Mouse (Mus musculus) thymus, adult 2 months (tissue): ENCODE data around the gene Irf2bp2. TPM values are rescaled to one million over a fixed set of nuclear protein-coding genes. Genes with fewer than 3 reads are reported as not detected.

Experiments used
- DNase-seq: peaks from one replicate; pipeline ENCODE4 v3.0.0; 2021
- H3K27ac ChIP-seq: fragments of 200-500 bp; 2 replicates; pipeline ENCODE4 v1.5.1; 2012; ENCODE audit warnings: low read length, control low read depth; ENCODE audit not compliant: control insufficient read depth, insufficient read depth
- H3K27me3 ChIP-seq: fragments of 200-500 bp; 2 replicates; pipeline ENCODE4 v1.6.1; 2012; ENCODE audit warnings: mild to moderate bottlenecking, low read length, moderate library complexity, mixed read lengths; ENCODE audit not compliant: control insufficient read depth, insufficient read depth
- H3K36me3 ChIP-seq: fragments of 200-500 bp; 2 replicates; pipeline ENCODE4 v1.6.1; 2012; ENCODE audit warnings: mild to moderate bottlenecking, low read length, moderate library complexity; ENCODE audit not compliant: control insufficient read depth, insufficient read depth
- H3K4me1 ChIP-seq: fragments of 200-500 bp; replicated peaks from 2 replicates; pipeline ENCODE4 v1.6.1; 2012; ENCODE audit warnings: low read length; ENCODE audit not compliant: control insufficient read depth, insufficient read depth
- H3K4me3 ChIP-seq: fragments of 200-500 bp; 2 replicates; pipeline ENCODE4 v1.5.1; 2012; ENCODE audit warnings: mild to moderate bottlenecking, low read length, control low read depth, moderate library complexity; ENCODE audit not compliant: control insufficient read depth, insufficient read depth
- CTCF ChIP-seq: fragments of 200-500 bp; IDR thresholded peaks from 2 replicates; pipeline ENCODE4 v1.5.1; 2012; ENCODE audit warnings: mild to moderate bottlenecking, control low read depth, low read length, moderate library complexity, borderline replicate concordance; ENCODE audit not compliant: control insufficient read depth, poor library complexity, insufficient read depth; ENCODE audit errors: extremely low read depth
- POLR2A ChIP-seq: fragments of 200-500 bp; IDR thresholded peaks from 2 replicates; pipeline ENCODE4 v1.6.1; 2012; ENCODE audit warnings: mild to moderate bottlenecking, low read length, control low read depth, moderate library complexity; ENCODE audit not compliant: control insufficient read depth, poor library complexity, insufficient read depth; ENCODE audit errors: extremely low read depth
- WGBS: fragments of 180-500 bp; shearing (Covaris S2); methylation state at CpG from one replicate; pipeline ENCODE4 v1.1.7; 2018; 5-methylcytosine and 5-hydroxymethylcytosine counted together
- polyA plus RNA-seq: library from polyadenylated mRNA; depleted of rRNA; stranded (reverse); fragments of >200 nt; gene quantifications from 2 replicates; pipeline ENCODE4 v1.2.3, GENCODE M21; 2012

The Irf2bp2 gene
- polyA plus RNA-seq, 1 experiment: 71.7 TPM

DNA sequence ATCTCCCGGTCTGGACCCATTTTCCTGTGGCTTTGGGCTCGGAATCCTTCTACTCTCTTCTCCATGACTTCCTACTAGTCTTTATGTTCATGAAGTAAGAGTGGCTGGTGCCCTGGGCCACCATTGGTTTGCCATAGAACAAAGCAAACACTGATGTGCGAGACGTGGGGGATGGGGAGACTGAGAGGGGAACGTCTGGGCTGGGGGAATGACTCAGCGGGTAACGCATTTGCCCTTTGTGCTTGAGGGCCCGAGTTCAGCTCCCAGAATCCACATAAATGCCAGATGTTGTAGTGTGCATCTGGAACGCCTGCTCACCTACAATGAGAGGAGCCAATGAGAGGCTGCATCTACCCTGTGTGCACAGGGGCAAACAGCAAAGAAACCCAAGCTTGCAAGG lies 36.4 kb downstream of the Irf2bp2 start:
- Histone ChIP-seq H3K4me3 (no peak overlapping the region), H3K27ac (no peak overlapping the region), H3K36me3 (no peaks in the 10 kb centered on the region), H3K4me1 (peaks cover 7% of the 10 kb centered on the region), H3K27me3 (no peaks in the 10 kb centered on the region)
- 56% methylated on average over 9 of the region's 9 CpGs for WGBS
- DNase-seq: no peak
- TF ChIP-seq POLR2A (no peak), CTCF (no peak)

DNA sequence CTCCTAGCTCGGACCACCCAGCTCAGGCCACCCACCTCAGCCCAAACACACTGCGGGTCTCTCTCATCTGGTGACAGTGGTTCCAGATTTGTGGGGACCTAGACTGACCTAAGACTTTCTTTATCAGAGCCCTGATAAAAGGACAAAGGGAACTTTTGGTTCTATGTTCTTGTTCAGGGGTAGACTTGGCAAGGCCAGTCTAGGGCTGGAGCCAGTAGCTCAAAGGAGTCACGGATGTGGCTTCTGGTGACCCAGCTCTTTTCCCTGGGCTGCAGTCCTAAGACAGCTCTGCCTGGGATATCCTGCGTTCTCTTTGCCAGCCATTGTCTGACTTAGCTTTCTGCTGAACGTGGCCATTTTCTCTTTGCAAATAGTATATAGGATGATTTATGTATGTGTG lies 37.1 kb downstream of the Irf2bp2 start:
- TF ChIP-seq POLR2A: no peak
- no peak for TF ChIP-seq CTCF
- DNase-seq: no peak
- no peaks in the 10 kb centered on the region for H3K36me3 ChIP-seq
- H3K4me3 ChIP-seq: no peak overlapping the region
- no peaks in the 10 kb centered on the region for H3K27me3 ChIP-seq
- peaks cover 7% of the 10 kb centered on the region for H3K4me1 ChIP-seq
- no peak overlapping the region for H3K27ac ChIP-seq
- WGBS: 97% methylated on average over 5 of the region's 5 CpGs

GRCm38 (mm10) chr8:126554741-126555140 lies 39.0 kb downstream of the Irf2bp2 start:
- TF ChIP-seq POLR2A (no peak), CTCF (no peak)
- no peak overlapping the region for H3K27ac ChIP-seq

DNA sequence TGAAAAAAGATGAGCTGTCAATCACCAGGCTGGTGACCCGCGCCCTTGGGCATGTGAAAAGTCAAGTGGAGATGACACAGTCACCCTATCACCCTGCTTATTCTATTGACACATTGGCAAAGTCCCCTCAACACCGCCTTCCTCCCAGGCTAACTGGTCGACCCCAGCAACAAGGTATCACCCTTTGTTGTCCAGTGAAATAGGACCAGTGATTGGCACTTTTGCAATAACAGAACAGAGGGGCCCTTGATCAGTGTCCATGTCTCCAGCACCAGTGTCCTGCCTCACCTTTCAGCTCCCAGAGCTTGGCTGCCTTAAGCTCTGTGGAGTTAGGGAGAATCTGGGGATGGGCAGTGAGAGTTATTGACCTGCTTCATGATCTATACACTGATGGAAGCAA lies 41.9 kb downstream of the Irf2bp2 start:
- H3K27me3 ChIP-seq: no peaks in the 10 kb centered on the region
- H3K36me3 ChIP-seq: no peaks in the 10 kb centered on the region
- H3K4me1 ChIP-seq: no peaks in the 10 kb centered on the region
- H3K27ac ChIP-seq: no peak overlapping the region
- TF ChIP-seq POLR2A (no peak), CTCF (no peak)
- 93% methylated on average over 4 of the region's 4 CpGs for whole genome bisulfite sequencing
- no peak for DNase-seq
- H3K4me3 ChIP-seq: no peak overlapping the region

More at GRCm38 (mm10) chr8:126554741-126555140, 39.0 kb downstream of the Irf2bp2 start:
- Histone ChIP-seq H3K4me3 (no peak overlapping the region), H3K27me3 (no peaks in the 10 kb centered on the region), H3K4me1 (peaks cover 7% of the 10 kb centered on the region), H3K36me3 (no peaks in the 10 kb centered on the region)
- DNase-seq: no peak
- WGBS: 82% methylated on average over 4 of the region's 4 CpGs

- H3K4me1 ChIP-seq: no peaks in the 10 kb centered on the region
- no peak overlapping the region for H3K4me3 ChIP-seq
- no peak for DNase-seq
- TF ChIP-seq POLR2A (no peak), CTCF (no peak)
- WGBS: 16% methylated on average over 5 of the region's 5 CpGs
- H3K27ac ChIP-seq: no peak overlapping the region
- no peaks in the 10 kb centered on the region for H3K36me3 ChIP-seq
- no peaks in the 10 kb centered on the region for H3K27me3 ChIP-seq
These were observed 42.8 kb downstream of the Irf2bp2 start for GRCm38 (mm10) chr8:126550944-126551357.

DNA sequence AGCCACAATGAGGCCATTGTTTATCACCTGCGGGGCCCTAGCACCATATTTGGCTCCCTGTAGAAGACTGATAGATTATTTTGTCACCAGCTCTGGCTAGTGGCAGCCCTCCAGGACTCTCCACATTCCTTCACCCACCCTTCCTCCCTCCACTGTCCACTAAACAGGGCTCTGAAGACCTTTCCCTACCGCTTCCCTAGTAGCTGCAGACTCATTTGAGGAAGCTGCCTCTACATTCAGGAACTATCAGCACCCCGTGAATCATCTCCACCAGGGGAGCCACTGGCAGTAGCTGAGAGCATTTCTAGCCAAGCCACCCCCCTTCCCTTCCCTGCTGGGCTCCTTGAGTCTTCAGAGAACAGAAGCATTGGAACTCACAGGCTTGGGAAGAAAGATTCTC lies 45.9 kb downstream of the Irf2bp2 start:
- H3K27ac ChIP-seq: no peak overlapping the region
- no peaks in the 10 kb centered on the region for H3K4me1 ChIP-seq
- TF ChIP-seq POLR2A (no peak), CTCF (no peak)
- DNase-seq: no peak
- 77% methylated on average over 3 of the region's 3 CpGs for WGBS
- no peaks in the 10 kb centered on the region for H3K36me3 ChIP-seq
- H3K4me3 ChIP-seq: no peak overlapping the region
- no peaks in the 10 kb centered on the region for H3K27me3 ChIP-seq

- no peaks in the 10 kb centered on the region for H3K36me3 ChIP-seq
- no peaks in the 10 kb centered on the region for H3K4me1 ChIP-seq
- no peaks in the 10 kb centered on the region for H3K27me3 ChIP-seq
- no peak overlapping the region for H3K27ac ChIP-seq
- no peak overlapping the region for H3K4me3 ChIP-seq
- 98% methylated on average over 4 of the region's 4 CpGs for WGBS
- no peak for TF ChIP-seq CTCF
- TF ChIP-seq POLR2A: no peak
- DNase-seq: no peak
These were observed 46.4 kb downstream of the Irf2bp2 start for GRCm38 (mm10) chr8:126547361-126547760.
